ENCODE assay signal across 10 mouse cellular contexts in genomic region chr17:87826036-87826560, GRCm38 (mm10). TPM values are rescaled to one million over a fixed set of nuclear protein-coding genes. Genes with fewer than 3 reads are reported as not detected.
DNase-seq lines count a peak whose midpoint lies in the region; ATAC-seq and TF ChIP-seq lines count a peak whose summit lies in the region.
"Had no signal": no experiment of that assay in that cellular context is flagged by ENCODE, and none has a peak within 500 bp of the region (broad histone marks: within the 10 kb centered on the region; RNA-seq: fewer than 3 reads in every experiment).

No protein-coding gene starts in this region.

- H3K36me3 ChIP-seq in liver, embryonic 12.5 days, result no peaks in the 10 kb centered on the region
- no peaks in the 10 kb centered on the region for H3K36me3 ChIP-seq in liver, postnatal 0 days (replicated peaks; ENCODE audit: insufficient read depth, low read length)
- H3K36me3 ChIP-seq in hindbrain, embryonic 16.5 days (ENCODE audit: control insufficient read depth, insufficient read depth, low read length), result no peaks in the 10 kb centered on the region
- H3K36me3 ChIP-seq in neural tube, embryonic 13.5 days, result no peaks in the 10 kb centered on the region
- H3K36me3 ChIP-seq: stomach, embryonic 15.5 days had no signal

- no peak overlapping the region for H3K27ac ChIP-seq in liver, embryonic 12.5 days
- no peak overlapping the region for H3K27ac ChIP-seq in liver, postnatal 0 days (ENCODE audit: low read depth)
- H3K27ac ChIP-seq in hindbrain, embryonic 16.5 days (ENCODE audit: low read depth, low read length), result no peak overlapping the region
- H3K27ac ChIP-seq in neural tube, embryonic 13.5 days (replicated peaks), result no peak overlapping the region
- H3K27ac ChIP-seq: stomach, embryonic 15.5 days had no signal

- peak; percentile 10 for DNase-seq in embryo, embryonic 10 days (ENCODE audit: low spot score)
- no peak for DNase-seq in embryo, embryonic 9.5 days (ENCODE audit: extremely low spot score)
- no peak for DNase-seq in liver, postnatal 0 days
- no peak for DNase-seq in spleen, postnatal 14 days (ENCODE audit: low spot score in 2 of 2)
- DNase-seq in left cerebral cortex, adult 11 months (ENCODE audit: low spot score), result no peak
- DNase-seq: lung, postnatal 4 days had no signal

- TF ChIP-seq CTCF in liver, postnatal 0 days (IDR thresholded peaks at IDR 0.05; ENCODE audit: low read depth), result no peak

- no peak for TF ChIP-seq EP300 in liver, postnatal 0 days (IDR thresholded peaks at IDR 0.05; ENCODE audit: low read depth)

- no peak for ATAC-seq in liver, embryonic 12.5 days
- ATAC-seq in liver, postnatal 0 days, result no peak
- no peak for ATAC-seq in hindbrain, embryonic 16.5 days
- peak; percentile 30; the same call in 1 of the 2 replicates for ATAC-seq in neural tube, embryonic 13.5 days (ENCODE audit: low read depth)

- 0 out of 2 replicates have a peak overlapping the region, but pooled peaks have one; percentile 10 for H3K4me2 ChIP-seq in liver, embryonic 12.5 days
- H3K4me2 ChIP-seq in liver, postnatal 0 days (ENCODE audit: low read depth, low read length), result no peak overlapping the region
- H3K4me2 ChIP-seq in hindbrain, embryonic 16.5 days (ENCODE audit: low read length), result peak overlapping the region; percentile 36
- peak overlapping the region; percentile 25; the same call in 1 of the 2 replicates for H3K4me2 ChIP-seq in neural tube, embryonic 13.5 days
- H3K4me2 ChIP-seq: stomach, embryonic 15.5 days had no signal

- H3K9ac ChIP-seq in liver, embryonic 12.5 days, result no peak overlapping the region
- H3K9ac ChIP-seq in liver, postnatal 0 days (replicated peaks), result no peak overlapping the region
- no peak overlapping the region for H3K9ac ChIP-seq in hindbrain, embryonic 16.5 days (ENCODE audit: low read depth, low read length)
- H3K9ac ChIP-seq in neural tube, embryonic 13.5 days, result no peak overlapping the region
- H3K9ac ChIP-seq: stomach, embryonic 15.5 days had no signal

- H3K27me3 ChIP-seq in liver, embryonic 12.5 days (replicated peaks), result peaks cover 22% of the 10 kb centered on the region
- no peaks in the 10 kb centered on the region; the same call in 1 of the 2 replicates for H3K27me3 ChIP-seq in liver, postnatal 0 days (ENCODE audit: insufficient read depth, low read length)
- no peaks in the 10 kb centered on the region for H3K27me3 ChIP-seq in hindbrain, embryonic 16.5 days (replicated peaks; ENCODE audit: control insufficient read depth, insufficient read depth, low read length)
- peaks cover 18% of the 10 kb centered on the region for H3K27me3 ChIP-seq in neural tube, embryonic 13.5 days

- H3K4me3 ChIP-seq in liver, embryonic 12.5 days, result no peak overlapping the region
- no peak overlapping the region for H3K4me3 ChIP-seq in liver, postnatal 0 days (ENCODE audit: low read depth, low read length)
- H3K4me3 ChIP-seq in hindbrain, embryonic 16.5 days (ENCODE audit: low read length), result no peak overlapping the region
- no peak overlapping the region for H3K4me3 ChIP-seq in neural tube, embryonic 13.5 days
- H3K4me3 ChIP-seq: stomach, embryonic 15.5 days had no signal

- no peaks in the 10 kb centered on the region for H3K9me3 ChIP-seq in liver, embryonic 12.5 days (replicated peaks)
- H3K9me3 ChIP-seq in liver, postnatal 0 days (ENCODE audit: low read length), result no peaks in the 10 kb centered on the region
- H3K9me3 ChIP-seq in hindbrain, embryonic 16.5 days (ENCODE audit: control insufficient read depth, low read length), result no peaks in the 10 kb centered on the region
- no peaks in the 10 kb centered on the region for H3K9me3 ChIP-seq in neural tube, embryonic 13.5 days
- H3K9me3 ChIP-seq: stomach, embryonic 15.5 days had no signal

- no peaks in the 10 kb centered on the region for H3K4me1 ChIP-seq in liver, embryonic 12.5 days
- no peaks in the 10 kb centered on the region for H3K4me1 ChIP-seq in liver, postnatal 0 days (ENCODE audit: insufficient read depth)
- peaks cover 5% of the 10 kb centered on the region for H3K4me1 ChIP-seq in hindbrain, embryonic 16.5 days (ENCODE audit: control insufficient read depth, insufficient read depth, low read depth, low read length)
- H3K4me1 ChIP-seq in neural tube, embryonic 13.5 days (replicated peaks), result peaks cover 11% of the 10 kb centered on the region
- H3K4me1 ChIP-seq: stomach, embryonic 15.5 days had no signal

- 15% methylated on average over 22 of the region's 23 CpGs for WGBS in liver, embryonic 12.5 days (ENCODE audit: insufficient replicate concordance)
- 28% methylated on average over 23 of the region's 23 CpGs for WGBS in liver, postnatal 0 days (ENCODE audit: insufficient replicate concordance)
- 24% methylated on average over 23 of the region's 23 CpGs for WGBS in hindbrain, embryonic 16.5 days
- WGBS in neural tube, embryonic 13.5 days, result 31% methylated on average over 23 of the region's 23 CpGs

RNA-seq across cellular contexts. Expression of gene Kcnk12, which starts 28.3 kb away (rescaled TPM):
- 0.83 and 1.2 TPM in 2 replicates for polyA plus RNA-seq in liver, embryonic 12.5 days (2016; fragmentation: Nextera tagmentation; extraction: Ambion mirVana)
- 0.52 and 1.2 TPM in 2 replicates for polyA plus RNA-seq in liver, postnatal 0 days (2015; fragmentation: Nextera tagmentation; extraction: Ambion mirVana)
- 0.74 and 1.1 TPM in 2 replicates for polyA plus RNA-seq in hindbrain, embryonic 16.5 days (2015; fragmentation: Nextera tagmentation; extraction: Ambion mirVana)
- polyA plus RNA-seq in neural tube, embryonic 13.5 days (2015; fragmentation: Nextera tagmentation; extraction: Ambion mirVana), result 0.25 and 0.34 TPM in 2 replicates
